Mouse (Mus musculus): ENCODE data around the gene Olfr331. TPM values are rescaled to one million over a fixed set of nuclear protein-coding genes. Genes with fewer than 3 reads are reported as not detected.
"Not testable (repeated sequence)": the region's sequence is repeated elsewhere in the genome, so short reads cannot be mapped to it uniquely, and the experiment has no call there.

Olfr331 gene
- not detected for total RNA-seq (2021)
- long read RNA-seq, experiment 1 = 0 reads
- long read RNA-seq, experiment 2 = 0 reads

- not testable (repeated sequence) for H3K4me3 ChIP-seq; DNase-seq (ENCODE audit: low spot score in 2 of 2); H3K27ac ChIP-seq
Measured at GRCm38 (mm10) chr11:58502472-58502871, at the start of gene Olfr331. Gene Olfr331 (minus strand): TSS chr11:58502572.

DNA sequence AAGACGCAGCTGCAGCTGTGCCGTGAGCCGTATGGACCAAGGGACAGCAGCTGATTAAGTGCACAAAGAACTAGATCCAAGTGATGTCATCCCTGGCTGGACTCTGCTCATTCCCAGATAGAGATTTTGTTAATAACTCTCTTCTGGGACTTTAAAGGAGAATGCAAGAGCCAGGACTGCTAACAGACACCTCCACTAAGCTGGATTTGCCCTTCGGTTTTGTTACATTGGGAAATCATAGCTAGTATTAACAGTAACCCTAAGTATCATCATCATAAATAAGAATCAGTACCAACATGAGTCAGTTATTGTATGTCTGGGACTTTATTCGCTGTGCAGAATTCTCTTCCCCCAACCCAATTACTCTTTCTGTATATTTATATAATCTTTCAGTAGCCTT is 44.0 kb upstream of the Olfr331 start, which contains the start of gene Olfr329-ps:
TSS of gene Olfr329-ps (minus strand) at position 101 of the 400 bp plus-strand sequence.
- TF ChIP-seq CTCF (conservative IDR thresholded peaks at IDR 0.05) = no peak
- Histone ChIP-seq H3K27ac (no peak within 1 kb of the TSS), H3K4me3 (no peak within 1 kb of the TSS)
- DNase-seq (ENCODE audit: low spot score in 2 of 2) = no peak

GRCm38 (mm10) chr11:58534736-58535135 is 32.4 kb upstream of the Olfr331 start, which contains the start of gene Olfr330:
Gene Olfr330 (minus strand): TSS chr11:58534836.
- H3K27ac ChIP-seq, H3K4me3 ChIP-seq: not testable (repeated sequence)

GRCm38 (mm10) chr11:58519756-58520155 is 17.4 kb upstream of the Olfr331 start:
- H3K4me3 ChIP-seq, H3K27ac ChIP-seq: not testable (repeated sequence)
- DNase-seq (ENCODE audit: low spot score in 2 of 2) = peak in 1 of 2 experiments; percentile 9

More at GRCm38 (mm10) chr11:58534736-58535135, 32.4 kb upstream of the Olfr331 start, which contains the start of gene Olfr330:
- DNase-seq (ENCODE audit: low spot score in 2 of 2) = not testable (repeated sequence)

- DNase-seq (ENCODE audit: low spot score in 2 of 2) = peak; percentile 70 to 71
Measured at GRCm38 (mm10) chr11:58518916-58519315, 16.5 kb upstream of the Olfr331 start.

DNA sequence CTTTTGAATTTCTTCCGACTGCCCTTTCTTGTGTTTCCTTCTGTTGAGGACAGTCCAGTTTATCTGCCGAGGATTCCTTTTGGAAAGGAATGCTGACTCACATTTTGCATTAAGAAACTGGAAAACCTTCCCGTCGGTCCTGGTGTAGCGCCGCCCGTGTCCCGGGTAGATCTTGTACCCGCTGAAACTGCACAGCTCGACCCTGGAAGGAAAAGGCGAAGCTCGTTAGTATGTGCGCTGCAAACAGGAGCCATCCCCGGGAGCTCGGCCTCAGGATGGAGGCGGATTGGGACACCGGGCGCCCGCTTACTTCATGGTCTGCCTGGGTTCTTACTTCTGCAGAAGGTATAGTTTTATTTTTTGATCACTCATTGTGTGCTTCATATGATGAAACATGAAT is 6.7 kb upstream of the Olfr331 start:
- not testable (repeated sequence) for DNase-seq (ENCODE audit: low spot score in 2 of 2); H3K4me3 ChIP-seq

More at GRCm38 (mm10) chr11:58518916-58519315, 16.5 kb upstream of the Olfr331 start:
- not testable (repeated sequence) for H3K27ac ChIP-seq, H3K4me3 ChIP-seq

GRCm38 (mm10) chr11:58499290-58499689 is 3.1 kb downstream of the Olfr331 start:
- DNase-seq (ENCODE audit: low spot score in 2 of 2) = peak; percentile 23 to 24
- no peak overlapping the region for H3K27ac ChIP-seq
- peak; percentile 78 for TF ChIP-seq CTCF (conservative IDR thresholded peaks at IDR 0.05)
- H3K4me3 ChIP-seq = no peak overlapping the region

More for the DNA sequence above, 6.7 kb upstream of the Olfr331 start:
- not testable (repeated sequence) for H3K27ac ChIP-seq

GRCm38 (mm10) chr11:58498761-58499160 is 3.6 kb downstream of the Olfr331 start:
- DNase-seq (ENCODE audit: low spot score in 2 of 2) = no peak
- H3K27ac ChIP-seq = no peak overlapping the region
- H3K4me3 ChIP-seq = no peak overlapping the region
- no peak for TF ChIP-seq CTCF (conservative IDR thresholded peaks at IDR 0.05)

GRCm38 (mm10) chr11:58492455-58492854 is 9.9 kb downstream of the Olfr331 start, which contains the start of gene Olfr332:
Gene Olfr332 (minus strand): TSS chr11:58492555.
- H3K27ac ChIP-seq = no peak within 1 kb of the TSS
- no peak within 1 kb of the TSS for H3K4me3 ChIP-seq
- no peak for TF ChIP-seq CTCF (conservative IDR thresholded peaks at IDR 0.05)
- no peak for DNase-seq (ENCODE audit: low spot score in 2 of 2)

DNA sequence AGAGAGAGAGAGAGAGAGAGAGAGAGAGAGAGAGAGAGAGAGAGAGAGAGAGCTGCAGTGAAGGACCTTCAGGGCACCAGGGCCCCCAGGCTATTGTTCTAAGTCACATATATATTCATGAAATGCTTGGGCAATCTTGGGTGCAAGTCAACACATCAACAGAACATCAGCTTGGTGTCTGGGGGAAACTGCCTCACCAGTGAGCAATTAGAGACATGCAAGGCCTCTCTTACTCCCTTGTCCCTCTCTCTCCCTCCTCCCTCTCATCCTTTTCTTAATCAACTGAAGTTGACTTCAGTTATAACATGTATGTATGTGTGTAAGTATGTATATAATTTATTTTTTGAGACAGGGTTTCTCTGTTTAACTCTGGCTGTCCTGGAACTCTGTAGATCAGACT is 40.2 kb downstream of the Olfr331 start, which contains the start of gene Olfr30:
TSS of gene Olfr30 (minus strand) at position 101 of the 400 bp plus-strand sequence.
- Histone ChIP-seq H3K27ac (no peak within 1 kb of the TSS), H3K4me3 (no peak within 1 kb of the TSS)
- no peak for DNase-seq (ENCODE audit: low spot score in 2 of 2)
- TF ChIP-seq CTCF (conservative IDR thresholded peaks at IDR 0.05) = no peak

- Histone ChIP-seq H3K4me3 (no peak overlapping the region), H3K27ac (no peak overlapping the region)
- DNase-seq (ENCODE audit: low spot score in 2 of 2) = no peak
- TF ChIP-seq CTCF (conservative IDR thresholded peaks at IDR 0.05) = no peak
Measured at GRCm38 (mm10) chr11:58453592-58453991, 48.8 kb downstream of the Olfr331 start.

DNA sequence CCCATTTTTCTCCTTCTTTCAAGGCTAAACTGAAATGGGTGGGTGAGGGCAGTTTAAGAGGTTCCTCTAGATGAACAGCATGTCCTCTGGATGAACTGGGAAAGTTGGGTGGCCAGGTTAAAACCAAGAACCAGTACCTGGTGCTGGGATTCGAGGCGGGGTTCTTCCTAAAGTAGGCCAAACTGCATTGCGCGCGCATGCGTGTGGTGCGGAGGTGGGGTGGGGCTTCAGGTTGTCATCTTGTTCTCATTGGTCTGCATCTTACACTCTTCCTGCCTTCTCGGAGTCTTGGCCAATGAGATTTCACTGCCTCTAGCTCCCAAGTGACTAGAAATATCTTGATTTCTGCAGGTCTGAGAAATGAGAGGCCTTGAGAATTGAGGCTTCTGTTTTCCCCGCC is 49.6 kb downstream of the Olfr331 start, which contains the start of gene Lypd9:
TSS of gene Lypd9 (minus strand) at position 165 of the 400 bp plus-strand sequence.
- H3K4me3 ChIP-seq = no peak within 1 kb of the TSS
- H3K27ac ChIP-seq = no peak within 1 kb of the TSS
- no peak for TF ChIP-seq CTCF (conservative IDR thresholded peaks at IDR 0.05)
- DNase-seq (ENCODE audit: low spot score in 2 of 2) = no peak

Other genes with a start within 250 kb of the Olfr331 start
- not detected for gene 4930438A08Rik, start 227.8 kb downstream of the Olfr331 start, total RNA-seq (2021)
- gene Zfp692, start 195.5 kb downstream of the Olfr331 start, total RNA-seq (2021) = 10 to 100 TPM; 29.2 to 30.9 TPM
- gene Zfp672, start 172.2 kb downstream of the Olfr331 start, total RNA-seq (2021) = 10 to 100 TPM; 49.1 to 51.0 TPM
- 10 to 100 TPM; 52.9 to 56.2 TPM for gene Sh3bp5l, start 171.8 kb downstream of the Olfr331 start, total RNA-seq (2021)
- not detected for gene Lypd8, start 123.5 kb downstream of the Olfr331 start, total RNA-seq (2021)
- gene 1810065E05Rik, start 81.5 kb downstream of the Olfr331 start, total RNA-seq (2021) = not detected
- not detected for gene Gm12253, start 70.0 kb downstream of the Olfr331 start, total RNA-seq (2021)
- not detected for gene Lypd9, start 49.6 kb downstream of the Olfr331 start, total RNA-seq (2021)
- not detected for gene Olfr30, start 40.3 kb downstream of the Olfr331 start, total RNA-seq (2021)
- gene Olfr332, start 10.0 kb downstream of the Olfr331 start, total RNA-seq (2021) = not detected
- gene Olfr330, start 32.3 kb upstream of the Olfr331 start, total RNA-seq (2021) = not detected
- not detected for gene Olfr329-ps, start 43.9 kb upstream of the Olfr331 start, total RNA-seq (2021)
- gene Olfr328, start 53.1 kb upstream of the Olfr331 start, total RNA-seq (2021) = under 1 TPM; 0.12 to 0.13 TPM
- gene Olfr224, start 68.0 kb upstream of the Olfr331 start, total RNA-seq (2021) = not detected
- gene Olfr325, start 75.2 kb upstream of the Olfr331 start, total RNA-seq (2021) = not detected
- gene Olfr324, start 92.5 kb upstream of the Olfr331 start, total RNA-seq (2021) = not detected
- gene 2210407C18Rik, start 113.5 kb upstream of the Olfr331 start, total RNA-seq (2021) = not detected
- not detected for gene Olfr323, start 127.9 kb upstream of the Olfr331 start, total RNA-seq (2021)
- not detected for gene Trim58, start 137.9 kb upstream of the Olfr331 start, total RNA-seq (2021)
- gene Olfr322, start 156.2 kb upstream of the Olfr331 start, total RNA-seq (2021) = not detected
- gene Olfr320, start 178.5 kb upstream of the Olfr331 start, total RNA-seq (2021) = not detected
- gene Olfr319, start 196.6 kb upstream of the Olfr331 start, total RNA-seq (2021) = not detected
- not detected for gene Olfr318, start 221.4 kb upstream of the Olfr331 start, total RNA-seq (2021)
- under 1 TPM; 0.20 to 0.25 TPM for gene Olfr317, start 236.6 kb upstream of the Olfr331 start, total RNA-seq (2021)